Mouse (Mus musculus) liver, postnatal 0 days (tissue): ENCODE data around the gene Slc26a3. TPM values are rescaled to one million over a fixed set of nuclear protein-coding genes. Genes with fewer than 3 reads are reported as not detected.
A peak's percentile ranks its signal among the peaks of the same experiment; 100 is the strongest.

Experiments used
- ATAC-seq: fragments of 200-750 bp; cut with Nextera tagmentation; 2 replicates; pipeline ENCODE4 v1.8.0; 2017; ENCODE audit warnings: mild to moderate bottlenecking, moderate library complexity
- DNase-seq: peaks from one replicate; pipeline ENCODE4 v3.0.0-alpha.2; 2016
- H3K27ac ChIP-seq: fragments of 300-500 bp; sonication (generic); 2 replicates; pipeline ENCODE4 v1.5.1; 2014; ENCODE audit warnings: antibody characterized with exemption, moderate library complexity, mild to moderate bottlenecking, low read depth
- H3K27me3 ChIP-seq: fragments of 300-500 bp; sonication (generic); 2 replicates; pipeline ENCODE4 v1.6.1; 2014; ENCODE audit warnings: low read length, control low read depth, mixed read lengths; ENCODE audit not compliant: insufficient read depth
- H3K36me3 ChIP-seq: fragments of 300-500 bp; sonication (generic); replicated peaks from 2 replicates; pipeline ENCODE4 v1.6.1; 2014; ENCODE audit warnings: mild to moderate bottlenecking, control low read depth, low read length, moderate library complexity, mixed read lengths; ENCODE audit not compliant: insufficient read depth
- H3K4me1 ChIP-seq: fragments of 300-500 bp; sonication (generic); 2 replicates; pipeline ENCODE4 v1.6.1; 2014; ENCODE audit warnings: antibody characterized with exemption, mild to moderate bottlenecking, control low read depth; ENCODE audit not compliant: insufficient read depth
- H3K4me2 ChIP-seq: fragments of 300-500 bp; sonication (generic); 2 replicates; pipeline ENCODE4 v1.6.1; 2014; ENCODE audit warnings: low read depth, mild to moderate bottlenecking, low read length, moderate library complexity, mixed read lengths
- H3K4me3 ChIP-seq: fragments of 300-500 bp; sonication (generic); 2 replicates; pipeline ENCODE4 v1.5.1; 2014; ENCODE audit warnings: low read depth, low read length
- H3K9ac ChIP-seq: fragments of 300-500 bp; sonication (generic); replicated peaks from 2 replicates; pipeline ENCODE4 v1.6.1; 2014; ENCODE audit warnings: mild to moderate bottlenecking, moderate library complexity
- H3K9me3 ChIP-seq: fragments of 300-500 bp; sonication (generic); 2 replicates; pipeline ENCODE4 v1.6.1; 2016; ENCODE audit warnings: mild to moderate bottlenecking, control low read depth, low read length, mixed read lengths
- CTCF ChIP-seq: sonication (generic); IDR thresholded peaks from 2 replicates; pipeline ENCODE4 v1.5.1; 2016; ENCODE audit warnings: antibody characterized with exemption, low read depth
- EP300 ChIP-seq: IDR thresholded peaks from 2 replicates; pipeline ENCODE4 v1.6.1; 2016; ENCODE audit warnings: antibody characterized with exemption, low read depth, mild to moderate bottlenecking
- whole genome bisulfite sequencing: fragments of 180-500 bp; shearing (Covaris S2); extraction: QIAGEN DNeasy Blood & Tissue Kit; methylation state at CpG from one replicate; pipeline ENCODE4 v1.1.7; 2014; ENCODE audit not compliant: insufficient replicate concordance; 5-methylcytosine and 5-hydroxymethylcytosine counted together
- polyA plus RNA-seq: library from polyadenylated mRNA; unstranded; fragments of >200 nt; fragmentation: Nextera tagmentation; extraction: Ambion mirVana; gene quantifications from 2 replicates; pipeline ENCODE4 v1.2.1, GENCODE M21; 2015

The Slc26a3 gene
- polyA plus RNA-seq, 1 experiment from 2014 or later, result 0.09 TPM

DNA sequence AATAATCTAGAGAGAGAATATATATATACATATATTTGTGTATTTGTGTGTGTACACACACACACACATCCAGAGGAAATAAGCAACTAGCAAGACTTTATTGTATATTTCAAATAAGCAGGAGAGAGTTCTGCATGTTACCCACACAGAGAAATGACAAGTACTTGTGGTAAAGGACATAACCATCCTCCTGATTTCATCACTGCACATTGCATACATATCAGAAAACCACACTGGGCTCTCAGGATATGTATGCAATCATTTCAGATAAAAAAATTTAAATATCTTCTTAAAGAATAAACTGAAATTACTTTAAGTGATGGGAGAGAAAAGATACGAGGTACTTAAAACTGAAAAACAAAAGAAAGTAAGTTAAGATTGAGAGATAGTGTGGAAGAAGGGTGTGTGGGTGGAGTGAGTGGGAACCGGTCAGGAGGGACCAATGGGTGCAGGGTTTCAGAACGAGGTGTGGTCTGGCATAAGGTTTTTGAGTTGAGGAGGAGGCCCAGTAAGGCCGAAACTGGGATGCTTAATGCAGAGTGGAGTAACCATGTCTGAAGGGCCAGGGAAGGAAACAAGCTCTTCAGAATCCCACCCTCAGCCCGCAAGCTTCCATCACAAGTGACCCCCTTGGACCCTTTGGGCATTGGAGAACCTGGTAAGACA, 14.0 kb downstream of the Slc26a3 start:
- Histone ChIP-seq H3K9ac (no peak overlapping the region), H3K4me3 (no peak overlapping the region), H3K4me1 (no peaks in the 10 kb centered on the region), H3K4me2 (peak overlapping the region; percentile 4; the same call in 1 of the 2 replicates), H3K36me3 (no peaks in the 10 kb centered on the region), H3K27ac (no peak overlapping the region), H3K27me3 (no peaks in the 10 kb centered on the region), H3K9me3 (no peaks in the 10 kb centered on the region)
- ATAC-seq, result no peak
- no peak for DNase-seq
- WGBS, result 52% methylated on average over 5 of the region's 5 CpGs
- TF ChIP-seq EP300, result no peak

DNA sequence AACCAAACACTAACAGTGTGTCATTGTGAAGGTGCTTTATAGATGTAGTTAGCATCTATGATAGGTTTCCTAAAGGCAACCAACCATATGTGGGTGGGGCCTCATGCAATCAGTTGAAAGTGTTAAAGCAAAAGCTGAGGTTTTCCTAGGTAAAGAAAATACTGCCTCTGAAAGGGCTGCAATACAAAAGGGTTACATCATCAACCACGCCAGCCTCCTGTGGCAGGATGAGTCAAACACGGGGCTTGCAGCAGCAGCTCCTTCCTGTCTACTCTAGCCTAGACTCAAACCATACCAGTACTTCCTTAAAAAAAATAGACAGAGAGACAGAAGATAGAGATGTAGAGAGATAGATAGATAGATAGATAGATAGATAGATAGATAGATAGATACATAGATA, 25.3 kb downstream of the Slc26a3 start:
- Histone ChIP-seq H3K4me1 (no peaks in the 10 kb centered on the region), H3K4me3 (no peak overlapping the region), H3K36me3 (no peaks in the 10 kb centered on the region), H3K4me2 (no peak overlapping the region), H3K27me3 (no peaks in the 10 kb centered on the region), H3K9me3 (no peaks in the 10 kb centered on the region), H3K27ac (no peak overlapping the region), H3K9ac (no peak overlapping the region)
- ATAC-seq (no peak), DNase-seq (peak; percentile 26)
- TF ChIP-seq EP300 (no peak), CTCF (no peak)
- 32% methylated on average over 2 of the region's 2 CpGs for WGBS

DNA sequence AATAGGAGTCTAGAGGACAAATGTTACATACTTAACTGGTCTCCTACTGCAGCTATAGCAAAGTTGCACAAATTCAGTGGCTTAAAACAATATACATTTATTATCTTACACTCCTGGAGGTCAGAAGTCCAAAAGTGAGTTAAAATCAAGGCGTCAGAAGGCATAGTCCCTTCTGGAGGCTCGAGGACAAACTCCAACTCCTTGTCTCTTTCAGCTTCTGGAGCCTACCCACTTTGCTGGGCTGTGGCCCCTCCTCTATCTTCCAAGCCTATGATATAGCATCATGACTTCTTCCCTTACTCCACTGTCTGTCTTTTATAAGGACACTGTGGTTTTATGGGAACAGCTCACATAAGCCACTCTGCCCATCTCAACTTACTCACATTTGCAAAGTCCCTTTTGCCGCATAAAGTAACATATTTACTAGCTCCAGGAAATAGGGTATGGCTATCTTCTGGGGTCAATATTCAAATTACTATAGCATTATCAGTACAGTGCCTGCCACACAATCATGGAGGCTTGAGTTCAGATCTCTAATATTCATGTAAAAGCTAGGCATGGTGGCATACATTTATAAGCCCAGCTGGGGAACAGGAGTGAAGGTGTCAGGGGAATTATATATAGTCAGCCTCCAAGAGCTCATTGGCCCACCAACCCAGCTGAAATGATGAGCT, 31.4 kb downstream of the Slc26a3 start:
- DNase-seq, result no peak
- Histone ChIP-seq H3K36me3 (no peaks in the 10 kb centered on the region), H3K4me2 (no peak overlapping the region), H3K9ac (no peak overlapping the region), H3K9me3 (no peaks in the 10 kb centered on the region), H3K27ac (no peak overlapping the region), H3K4me3 (no peak overlapping the region), H3K4me1 (no peaks in the 10 kb centered on the region), H3K27me3 (no peaks in the 10 kb centered on the region)
- 62% methylated on average over 3 of the region's 3 CpGs for WGBS
- no peak for ATAC-seq
- TF ChIP-seq CTCF (no peak), EP300 (no peak)

DNA sequence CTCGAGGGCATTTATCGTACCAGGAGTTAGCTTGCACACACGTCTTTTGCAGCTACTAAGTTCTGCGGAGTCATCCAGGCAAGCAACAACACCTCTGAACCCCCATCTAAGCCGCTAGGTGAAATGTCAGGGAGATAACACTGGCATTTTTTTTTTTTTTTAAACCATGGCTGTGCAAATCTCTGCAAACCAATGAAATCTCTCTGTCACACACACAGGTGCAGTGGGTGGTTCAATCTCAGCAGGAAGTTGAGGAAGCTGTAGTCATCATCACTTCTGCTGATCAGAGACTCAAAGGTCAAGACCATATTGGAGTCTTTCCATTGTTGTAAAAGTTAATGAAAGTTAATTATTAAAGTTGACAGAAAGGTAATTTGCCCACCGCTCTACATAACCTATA, 47.1 kb downstream of the Slc26a3 start:
- TF ChIP-seq CTCF, result no peak
- TF ChIP-seq EP300, result no peak
- no peaks in the 10 kb centered on the region for H3K36me3 ChIP-seq
- WGBS, result 58% methylated on average over 6 of the region's 6 CpGs
- DNase-seq (no peak), ATAC-seq (no peak)
- H3K4me3 ChIP-seq, result no peak overlapping the region
- H3K9me3 ChIP-seq, result no peaks in the 10 kb centered on the region
- no peak overlapping the region for H3K27ac ChIP-seq
- no peak overlapping the region for H3K4me2 ChIP-seq
- no peak overlapping the region for H3K9ac ChIP-seq
- H3K27me3 ChIP-seq, result 0 out of 2 replicates have a peak, but pooled peaks cover 2% of the 10 kb centered on the region
- no peaks in the 10 kb centered on the region; the same call in 1 of the 2 replicates for H3K4me1 ChIP-seq

GRCm38 (mm10) chr12:31439612-31440011, 48.9 kb downstream of the Slc26a3 start:
- no peak overlapping the region for H3K9ac ChIP-seq
- H3K4me3 ChIP-seq, result no peak overlapping the region
- DNase-seq (no peak), ATAC-seq (no peak)
- 66% methylated on average over 2 of the region's 2 CpGs for WGBS
- H3K36me3 ChIP-seq, result no peaks in the 10 kb centered on the region
- no peak overlapping the region for H3K4me2 ChIP-seq
- H3K27me3 ChIP-seq, result peaks cover 5% of the 10 kb centered on the region; the same call in 1 of the 2 replicates
- H3K4me1 ChIP-seq, result peaks cover 3% of the 10 kb centered on the region
- TF ChIP-seq EP300 (no peak), CTCF (no peak)
- no peaks in the 10 kb centered on the region for H3K9me3 ChIP-seq
- H3K27ac ChIP-seq, result no peak overlapping the region

DNA sequence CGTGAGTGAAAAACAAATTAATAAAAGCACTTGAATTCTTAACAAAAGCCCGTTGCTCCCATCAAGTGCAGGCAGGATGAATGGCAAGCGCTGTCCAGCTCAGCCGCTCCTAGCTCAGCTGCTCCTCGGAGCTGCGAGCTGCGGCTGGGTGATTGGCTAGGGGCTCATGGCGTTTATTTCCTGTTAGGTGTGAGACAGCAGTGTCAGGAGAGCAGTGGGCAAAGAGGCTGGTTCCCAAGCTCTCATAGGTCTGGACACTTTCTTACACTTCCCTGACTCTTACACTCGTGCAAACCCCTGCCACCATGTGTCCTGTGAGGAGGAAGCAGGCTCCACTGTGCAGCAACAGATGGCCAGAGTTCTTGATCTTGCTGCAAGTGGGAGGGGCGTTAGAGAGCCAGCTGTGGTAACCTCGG, 53.5 kb downstream of the Slc26a3 start:
- H3K4me1 ChIP-seq, result peaks cover 3% of the 10 kb centered on the region; the same call in 1 of the 2 replicates
- H3K27me3 ChIP-seq, result peaks cover 5% of the 10 kb centered on the region; the same call in 1 of the 2 replicates
- TF ChIP-seq CTCF (no peak), EP300 (no peak)
- H3K9me3 ChIP-seq, result no peaks in the 10 kb centered on the region
- no peaks in the 10 kb centered on the region for H3K36me3 ChIP-seq
- H3K4me2 ChIP-seq, result peak overlapping the region; percentile 50
- WGBS, result 2% methylated on average over 11 of the region's 11 CpGs
- H3K4me3 ChIP-seq, result no peak overlapping the region
- no peak overlapping the region for H3K27ac ChIP-seq
- DNase-seq, result peak; percentile 27
- no peak overlapping the region for H3K9ac ChIP-seq
- ATAC-seq, result no peak
